Comparison of ENCODE assay signal across 30 mouse cellular contexts in the genomic region with DNA sequence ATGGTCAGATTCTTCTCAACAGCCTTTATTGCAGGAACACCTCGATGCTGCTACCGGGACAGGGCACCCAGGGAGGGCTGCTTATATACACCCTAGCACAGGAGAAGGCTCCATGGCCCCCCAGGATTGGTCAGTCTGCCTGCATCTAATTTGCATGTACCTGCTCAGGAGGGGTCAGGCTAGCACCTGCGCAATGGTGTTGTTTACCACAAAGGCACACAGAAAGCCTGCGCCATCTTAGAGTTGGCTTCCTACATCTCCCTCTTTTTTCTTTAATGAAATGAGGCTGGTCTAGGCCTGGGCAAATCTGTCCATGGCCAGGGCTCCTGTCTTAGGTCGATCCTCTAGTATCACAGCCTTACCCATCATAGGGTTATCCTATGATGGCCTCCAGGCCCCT. TPM values are rescaled to one million over a fixed set of nuclear protein-coding genes. Genes with fewer than 3 reads are reported as not detected.
"Had no signal": no experiment of that assay in that cellular context is flagged by ENCODE, and none has a peak within 500 bp of the region (broad histone marks: within the 10 kb centered on the region; RNA-seq: fewer than 3 reads in every experiment).

No protein-coding gene starts in this region.

- H3K27me3 ChIP-seq: heart, embryonic 12.5 days; hindbrain, embryonic 12.5 days; hindbrain, embryonic 15.5 days; kidney, embryonic 15.5 days; limb, embryonic 13.5 days; limb, embryonic 15.5 days; liver, embryonic 12.5 days had no signal

- H3K9me3 ChIP-seq: heart, embryonic 12.5 days; hindbrain, embryonic 15.5 days; limb, embryonic 13.5 days; limb, embryonic 15.5 days had no signal

- H3K27ac ChIP-seq: gastrocnemius, adult 2 months; heart, adult 2 months; hindbrain, embryonic 10.5 days; hindbrain, embryonic 12.5 days; hindbrain, postnatal 0 days; kidney, embryonic 15.5 days; kidney, postnatal 0 days; limb, embryonic 13.5 days; limb, embryonic 15.5 days; liver, embryonic 12.5 days; liver, embryonic 14.5 days had no signal

- H3K9ac ChIP-seq: heart, embryonic 12.5 days; hindbrain, embryonic 12.5 days; hindbrain, embryonic 15.5 days; kidney, embryonic 15.5 days; limb, embryonic 15.5 days; liver, embryonic 12.5 days; liver, embryonic 14.5 days had no signal

- H3K36me3 ChIP-seq: hindbrain, embryonic 15.5 days had no signal

- H3K4me3 ChIP-seq: gastrocnemius, adult 2 months; heart, adult 2 months; hindbrain, embryonic 12.5 days; limb, embryonic 15.5 days; liver, embryonic 12.5 days had no signal

- ATAC-seq: hindbrain, postnatal 0 days; intestine, embryonic 16.5 days; liver, embryonic 12.5 days had no signal

- DNase-seq: gastrocnemius, adult 2 months; gastrocnemius, postnatal 10 days; gastrocnemius, postnatal 25 days; heart, adult 2 months; heart, postnatal 10 days; heart, postnatal 4 days; kidney, adult 11 months; kidney, adult 2 months; kidney, adult 9 months; kidney, postnatal 14 days; kidney, postnatal 36 days; layer of hippocampus, adult 9-11 months; layer of hippocampus, postnatal 36 days; left cerebral cortex, postnatal 4 days; lung, adult 18-20 months had no signal

RNA-seq across cellular contexts. Expression of a gene that starts 47.1 kb away (rescaled TPM):
- polyA plus RNA-seq: heart, embryonic 12.5 days; heart, embryonic 16.5 days; liver, embryonic 16.5 days had no signal

RNA-seq across cellular contexts. Expression of a gene that starts 50.1 kb away (rescaled TPM):
- polyA plus RNA-seq: kidney, adult 2 months; liver, adult 2 months had no signal
